Mouse (Mus musculus) v-Abl transformed pro-B cells (cell line): ENCODE measurements around the gene Wdfy3.

Source experiments
- in situ Hi-C, 2 experiments: fragments of 400-800 bp; cut with MboI; formaldehyde crosslinking; loops; one replicate each; pipeline ENCODE4 v1.15.1; 2025; ENCODE audit not compliant: unreplicated experiment in 2 of 2

Wdfy3 gene

DNA sequence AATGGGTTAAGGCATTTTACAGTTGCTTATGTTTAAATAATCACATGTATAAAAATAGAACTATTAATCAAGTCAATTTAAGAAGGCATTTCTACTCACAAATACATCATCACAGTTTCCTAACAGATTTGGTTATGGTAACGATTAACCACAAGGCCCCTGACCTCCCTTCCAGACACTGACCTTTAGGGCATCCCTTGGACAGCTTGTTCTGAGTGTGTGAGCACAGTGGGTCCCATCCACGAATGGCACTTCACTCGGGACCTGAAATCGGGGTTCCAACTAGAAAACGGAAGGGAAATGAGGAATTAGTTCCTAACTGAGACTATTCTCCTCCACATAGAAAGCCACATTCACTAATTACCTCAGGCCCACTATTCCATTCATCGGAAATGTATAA, 60.1 kb downstream of the Wdfy3 start:
- in situ Hi-C loops = no loop called here

DNA sequence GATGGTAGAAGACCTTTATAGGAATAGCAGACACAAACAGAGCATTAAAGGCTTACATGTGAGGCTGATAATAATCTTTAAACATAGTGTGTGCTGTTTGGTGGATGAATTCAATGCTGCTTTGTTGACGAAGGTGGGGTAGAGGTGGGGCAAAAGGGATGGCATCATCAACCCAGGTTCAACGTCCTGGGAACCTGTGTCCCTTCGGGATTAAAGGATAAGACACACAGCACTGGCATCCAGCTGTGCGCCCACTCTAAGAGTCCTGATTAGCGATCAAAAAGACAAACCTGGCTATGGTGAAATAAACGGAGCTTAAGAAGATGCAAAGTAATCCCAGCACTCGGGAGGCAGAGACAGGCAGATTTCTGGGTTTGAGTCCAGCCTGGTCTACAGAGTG, 61.0 kb downstream of the Wdfy3 start:
- in situ Hi-C loops = no loop called here

DNA sequence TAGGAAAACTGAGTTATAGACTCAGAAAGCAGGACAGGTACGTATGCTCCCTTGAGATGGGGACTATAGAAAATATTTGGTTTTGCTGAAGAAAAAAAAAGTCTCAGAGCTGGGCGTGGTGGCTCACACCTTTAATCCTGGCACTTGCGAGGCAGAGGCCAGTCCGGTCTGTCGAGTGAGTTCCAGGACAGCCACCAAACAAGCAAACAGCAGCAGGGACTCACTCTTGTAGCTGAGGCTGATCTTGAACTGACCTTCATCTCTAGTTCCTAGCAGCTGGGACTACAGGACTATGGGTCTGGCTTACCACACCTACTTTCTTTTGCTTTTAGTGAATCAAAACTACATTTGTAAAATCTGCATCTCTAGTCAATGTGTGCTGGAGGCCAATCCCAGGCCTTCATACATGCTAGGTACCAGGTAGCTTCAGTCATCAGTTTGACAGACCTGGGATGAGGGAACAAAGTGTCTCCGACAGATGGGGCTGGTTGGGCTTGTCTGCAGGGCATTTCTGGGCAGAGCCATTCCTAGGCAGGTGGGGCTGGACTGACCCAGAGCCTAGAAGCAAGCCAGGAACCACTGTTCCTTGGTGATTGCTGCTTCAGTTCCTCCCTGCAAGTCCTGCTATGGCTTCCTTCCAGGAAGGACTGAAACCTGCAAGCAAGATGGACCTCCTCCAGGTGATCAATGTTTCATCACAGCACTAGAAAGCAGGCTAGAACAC, 63.3 kb downstream of the Wdfy3 start:
- in situ Hi-C loops = no loop called here

DNA sequence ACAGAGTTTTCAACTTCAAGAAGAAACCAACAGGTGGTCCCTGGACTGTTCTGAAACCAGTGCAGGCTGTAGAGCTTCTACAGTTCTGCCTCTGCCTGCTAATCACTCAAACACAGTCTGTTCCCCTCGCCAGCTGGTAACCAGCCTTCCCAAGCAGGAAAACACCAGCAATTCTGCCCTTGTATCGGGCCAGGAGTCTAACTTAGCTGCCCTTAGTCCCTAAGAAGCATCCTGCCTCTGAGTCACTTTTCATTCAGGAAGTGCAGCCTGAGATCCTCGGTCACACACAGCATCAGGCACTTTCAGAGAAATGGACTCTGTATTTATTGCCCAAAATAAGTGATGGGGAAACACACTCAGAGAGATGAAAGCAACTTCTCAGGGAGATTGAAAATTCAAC, 66.3 kb downstream of the Wdfy3 start:
- in situ Hi-C loops = no loop called here

DNA sequence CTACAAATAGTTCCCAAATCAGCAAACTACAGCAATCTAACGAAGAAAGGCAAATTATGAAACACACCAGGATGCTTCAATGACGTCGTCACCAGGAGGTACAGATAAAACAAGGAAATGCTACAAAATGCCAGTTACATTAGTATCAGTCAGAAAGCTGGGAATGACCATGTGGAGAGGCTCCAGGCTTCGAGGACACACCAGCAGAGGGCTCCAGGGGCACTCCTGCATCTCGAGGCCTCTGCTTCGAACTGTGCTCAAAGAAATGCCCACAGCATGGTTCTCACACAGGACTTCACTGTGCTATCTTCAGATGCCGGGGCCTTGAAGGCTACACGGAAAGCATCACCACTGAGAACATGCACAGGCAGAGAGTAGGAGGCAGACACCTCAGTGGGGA, 68.7 kb downstream of the Wdfy3 start:
- in situ Hi-C loops = no loop called here

DNA sequence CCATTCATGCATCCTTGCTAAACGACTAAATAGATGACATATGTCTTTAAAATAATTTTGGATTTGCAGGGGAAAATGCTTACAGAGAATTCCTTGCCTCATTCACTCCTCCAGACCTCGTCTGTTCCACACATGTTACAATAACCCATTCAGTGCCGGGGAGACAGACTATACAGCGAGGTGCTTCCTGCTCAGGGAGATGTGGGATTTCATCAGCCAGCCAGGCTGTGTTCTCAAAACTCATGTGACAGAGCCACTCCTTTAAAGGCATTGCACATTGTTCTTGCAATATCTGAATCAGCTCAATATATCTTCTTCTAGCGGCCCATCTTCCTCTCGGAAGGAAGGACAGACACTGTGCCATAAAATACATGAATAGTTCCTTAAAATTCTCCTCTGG, 70.8 kb downstream of the Wdfy3 start:
- in situ Hi-C loops = no loop called here

DNA sequence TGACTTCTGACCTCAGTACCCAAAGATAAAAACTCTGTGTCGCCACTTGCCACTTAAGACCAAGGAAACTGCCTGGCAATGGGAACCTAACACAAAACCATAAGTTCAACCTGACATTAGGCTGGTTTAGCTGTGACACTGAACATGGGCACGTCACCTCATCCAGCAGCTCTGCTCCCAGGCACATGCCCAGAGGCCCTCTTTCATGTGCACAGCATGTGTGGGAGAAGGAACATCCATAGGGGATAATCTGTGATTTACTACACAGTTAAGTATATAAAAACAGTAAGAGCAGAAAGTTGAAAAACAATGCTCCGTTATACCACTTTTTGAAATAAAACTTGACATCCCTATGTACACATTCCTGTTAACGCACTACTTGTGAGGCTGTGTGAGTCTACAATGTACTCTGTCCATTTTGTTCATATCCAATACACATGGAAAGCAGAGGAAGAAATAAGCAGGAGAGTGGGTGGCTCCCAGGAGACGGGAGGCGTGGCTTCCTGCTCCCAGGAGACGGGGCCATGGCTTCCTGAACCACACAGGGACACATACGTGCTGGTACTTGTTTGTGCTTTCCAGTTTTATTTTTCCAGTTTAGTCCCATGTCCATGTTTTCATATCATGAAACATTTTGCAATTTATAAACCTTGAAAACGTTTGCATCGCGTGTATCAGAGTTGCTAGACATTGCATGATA, 73.5 kb downstream of the Wdfy3 start:
- in situ Hi-C loops = no loop called here

DNA sequence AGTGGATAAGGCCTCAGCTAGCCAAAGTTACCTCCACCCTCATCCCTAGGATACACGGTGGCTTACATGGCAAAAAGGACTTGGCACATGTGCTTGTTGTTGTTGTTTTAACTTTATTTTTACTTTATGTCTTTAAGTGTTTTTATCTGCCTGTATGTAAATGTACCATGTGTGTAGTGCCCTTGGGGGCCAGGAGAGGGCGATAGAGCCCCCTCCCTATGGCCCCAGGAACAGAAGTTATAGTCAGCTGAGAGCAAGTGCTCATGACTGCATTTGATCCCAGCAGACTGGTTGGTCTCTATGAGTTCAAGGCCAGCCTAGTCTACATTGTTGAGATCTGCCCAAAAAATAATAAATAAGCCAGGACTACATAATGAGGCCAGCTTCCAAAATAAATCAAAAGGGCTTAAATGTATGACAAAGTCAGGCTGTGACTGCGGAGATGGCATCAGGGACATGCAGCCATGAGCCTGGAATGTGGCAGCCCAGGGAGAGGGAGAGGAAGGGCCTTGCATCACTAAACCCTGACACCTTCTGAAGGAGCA, 74.2 kb downstream of the Wdfy3 start:
- in situ Hi-C loops = no loop called here

DNA sequence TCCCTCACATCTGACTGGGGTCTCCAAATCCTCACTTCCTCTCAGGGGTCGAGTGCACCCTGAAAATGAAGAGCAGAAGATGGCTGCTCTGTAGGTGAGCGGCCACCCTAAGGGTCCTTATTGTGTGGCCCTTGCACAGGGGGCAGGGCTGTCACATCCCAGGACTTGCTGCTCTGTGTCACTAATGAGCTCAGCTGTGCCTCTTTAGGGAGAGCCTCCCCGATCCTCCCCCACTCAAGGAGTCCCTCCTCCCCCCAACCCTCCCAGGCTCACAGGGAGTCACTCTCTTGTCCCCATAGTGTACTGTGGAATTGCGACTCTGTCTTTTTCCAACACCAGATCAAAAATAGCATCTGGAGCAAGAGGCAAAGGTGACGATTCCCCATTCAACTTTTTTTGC, 75.7 kb downstream of the Wdfy3 start:
- in situ Hi-C loops = no loop called here

DNA sequence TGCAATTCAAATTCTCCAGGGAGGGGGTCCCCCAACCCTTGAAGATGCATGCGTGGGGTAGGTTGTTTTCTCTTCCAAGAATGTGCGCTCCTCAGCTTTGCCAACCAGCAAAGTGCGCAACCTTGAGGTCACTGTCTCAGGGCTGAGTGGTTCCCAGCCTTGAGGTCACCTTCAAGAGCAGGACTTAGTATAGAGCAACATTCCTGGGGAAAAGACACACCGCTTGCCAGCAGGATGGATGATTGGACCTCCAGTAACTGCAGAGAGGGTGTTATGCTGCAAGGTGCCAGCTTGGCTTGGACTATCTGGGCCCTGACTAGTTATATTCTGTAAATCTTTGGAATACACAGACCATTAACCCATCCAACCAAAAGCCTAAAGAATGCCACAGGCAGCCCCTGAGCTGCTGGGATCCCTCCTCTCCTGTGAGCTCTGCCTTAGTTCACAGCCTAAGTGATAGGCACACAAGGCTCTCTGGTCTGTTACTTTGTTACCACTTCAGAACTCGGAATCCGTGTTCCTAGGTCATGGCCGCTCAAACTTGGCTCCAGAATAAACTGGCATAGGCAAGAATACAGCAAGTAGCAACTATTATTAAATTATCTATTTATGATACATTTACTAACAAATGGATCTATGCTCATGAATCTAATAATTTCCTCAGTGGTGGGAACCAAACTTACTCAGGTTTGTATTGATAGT, 76.6 kb downstream of the Wdfy3 start:
- in situ Hi-C loops = no loop called here

DNA sequence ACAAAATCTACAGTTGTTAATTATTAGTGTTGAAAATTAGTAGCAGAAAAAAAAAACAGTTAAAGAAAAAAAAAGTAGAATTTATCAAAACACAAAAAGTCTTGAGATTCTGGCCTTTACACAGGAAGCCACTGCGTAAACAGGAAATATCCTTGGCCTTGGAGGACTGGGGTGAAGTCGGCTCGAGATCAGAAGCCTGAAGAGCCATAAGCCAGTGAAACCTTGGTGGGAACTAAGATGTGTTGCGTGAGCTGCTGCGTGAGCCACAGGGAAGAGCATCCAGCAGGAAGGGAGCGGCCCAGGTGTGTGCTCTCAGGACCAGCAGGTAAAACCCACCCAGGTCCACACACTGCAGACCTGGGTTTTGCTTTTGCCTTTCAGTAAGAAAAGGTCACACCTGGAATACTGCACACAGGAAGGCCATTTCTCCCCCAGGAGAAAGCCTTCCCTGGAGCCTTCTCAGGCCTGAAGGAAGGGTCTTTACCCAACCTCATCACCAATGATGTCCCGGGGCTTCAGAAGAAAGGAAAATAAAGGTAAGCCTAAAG, 79.3 kb downstream of the Wdfy3 start:
- in situ Hi-C loops = no loop called here

DNA sequence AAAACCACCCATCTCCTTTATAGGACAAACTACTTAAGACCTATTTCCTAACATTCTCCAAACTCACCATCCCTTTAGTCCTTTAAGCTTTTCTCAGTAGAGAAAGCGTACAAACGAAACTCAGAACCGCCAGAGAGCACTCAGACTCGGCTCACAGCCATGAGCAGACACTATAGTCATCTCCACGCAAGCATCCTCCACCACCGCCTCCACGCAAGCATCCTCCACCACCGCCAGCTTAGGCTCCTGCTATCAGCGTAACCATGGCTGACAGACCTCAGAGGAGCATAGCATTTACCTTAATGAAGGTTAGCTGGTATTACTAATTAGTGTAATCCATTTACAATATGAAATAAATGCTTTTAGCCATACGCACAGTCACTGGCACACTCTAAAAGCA, 81.2 kb downstream of the Wdfy3 start:
- in situ Hi-C loops = loop anchor here (5.0 to 10.0 kb wide), 2 partner anchors 76 to 84 kb away; partner anchors contain the start of gene Wdfy3 (in 1 of the 2)

DNA sequence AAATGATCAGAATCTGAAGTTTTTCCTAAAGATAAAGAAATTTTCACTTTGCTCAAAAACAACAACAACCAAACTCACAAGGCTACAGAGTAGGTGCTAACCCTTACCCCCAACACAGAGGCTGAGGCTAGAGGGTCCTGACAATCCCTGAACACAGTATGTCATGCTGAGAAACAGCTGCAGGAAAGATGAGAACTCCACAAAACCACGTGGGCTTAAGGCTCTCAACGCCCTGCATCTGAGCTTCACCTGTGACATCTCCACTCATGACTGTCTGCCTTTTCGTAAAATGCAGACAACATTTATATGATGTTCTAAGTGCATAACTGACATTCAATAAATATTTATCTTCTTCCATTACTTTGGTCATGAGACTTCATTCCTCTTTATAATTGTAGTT, 83.0 kb downstream of the Wdfy3 start:
- in situ Hi-C loops = loop anchor here (5.0 to 10.0 kb wide), 2 partner anchors 78 to 86 kb away; partner anchors contain the start of gene Wdfy3 (in 1 of the 2)

DNA sequence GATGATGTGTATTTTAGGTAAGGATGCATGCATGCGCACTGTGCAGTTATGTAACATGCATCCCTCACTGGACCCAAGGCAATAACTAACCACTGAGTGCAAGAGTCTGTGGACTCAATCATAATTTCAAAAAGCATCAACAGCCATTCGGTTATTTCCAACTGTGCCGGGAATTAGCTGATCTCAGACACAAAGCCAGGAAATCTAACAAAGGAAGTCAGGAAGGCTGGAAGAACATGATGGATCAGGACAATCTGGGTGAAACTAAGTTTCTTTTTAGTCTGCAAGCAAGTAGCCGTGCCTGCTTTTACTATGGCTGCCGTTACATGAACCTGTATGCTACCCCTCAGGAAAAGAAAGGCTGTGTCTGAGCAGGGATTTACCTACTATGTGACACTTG, 87.5 kb downstream of the Wdfy3 start:
- in situ Hi-C loops = loop anchor here in 1 of 2 experiments (10.0 kb wide), 1 partner anchor 83 kb away; the partner anchor contains the start of gene Wdfy3

DNA sequence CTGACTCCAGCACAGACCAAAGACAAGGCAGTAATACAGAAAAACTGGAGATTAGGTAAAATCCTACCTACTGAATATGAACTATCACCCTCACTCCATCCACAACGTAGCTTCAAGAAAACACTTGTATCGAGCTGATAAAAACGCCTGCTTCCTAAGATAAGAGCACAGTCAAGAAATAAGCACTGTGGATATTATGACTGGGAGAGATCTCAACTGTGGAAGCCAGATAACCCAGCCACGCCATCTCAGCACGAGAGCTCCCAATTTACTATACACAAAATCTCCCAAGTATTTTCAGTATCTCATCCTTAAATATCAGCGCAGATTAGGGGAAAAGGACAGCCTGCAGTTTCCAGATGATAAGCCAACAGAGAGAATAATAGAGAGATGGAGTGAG, 90.1 kb downstream of the Wdfy3 start:
- in situ Hi-C loops = no loop called here

DNA sequence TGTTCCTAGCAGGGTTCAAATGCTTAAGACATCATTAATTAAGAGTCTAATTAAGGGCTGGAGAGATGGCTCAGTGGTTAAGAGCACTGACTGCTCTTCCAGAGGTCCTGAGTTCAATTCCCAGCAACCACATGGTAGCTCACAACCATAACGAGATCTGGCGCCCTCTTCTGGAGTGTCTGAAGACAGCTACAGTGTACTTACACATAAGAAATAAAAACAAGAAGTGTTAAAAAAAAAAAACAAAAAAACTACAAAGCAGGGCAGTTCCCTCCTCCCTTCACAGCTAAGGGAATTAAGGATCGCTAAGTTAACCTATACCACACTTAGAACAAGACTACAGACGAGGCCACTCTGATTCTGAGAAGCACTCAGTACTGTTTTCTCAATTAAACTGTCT, 97.1 kb downstream of the Wdfy3 start:
- in situ Hi-C loops = loop anchor here in 1 of 2 experiments (5.0 kb wide), 1 partner anchor 35 kb away; no protein-coding TSS in a partner anchor

DNA sequence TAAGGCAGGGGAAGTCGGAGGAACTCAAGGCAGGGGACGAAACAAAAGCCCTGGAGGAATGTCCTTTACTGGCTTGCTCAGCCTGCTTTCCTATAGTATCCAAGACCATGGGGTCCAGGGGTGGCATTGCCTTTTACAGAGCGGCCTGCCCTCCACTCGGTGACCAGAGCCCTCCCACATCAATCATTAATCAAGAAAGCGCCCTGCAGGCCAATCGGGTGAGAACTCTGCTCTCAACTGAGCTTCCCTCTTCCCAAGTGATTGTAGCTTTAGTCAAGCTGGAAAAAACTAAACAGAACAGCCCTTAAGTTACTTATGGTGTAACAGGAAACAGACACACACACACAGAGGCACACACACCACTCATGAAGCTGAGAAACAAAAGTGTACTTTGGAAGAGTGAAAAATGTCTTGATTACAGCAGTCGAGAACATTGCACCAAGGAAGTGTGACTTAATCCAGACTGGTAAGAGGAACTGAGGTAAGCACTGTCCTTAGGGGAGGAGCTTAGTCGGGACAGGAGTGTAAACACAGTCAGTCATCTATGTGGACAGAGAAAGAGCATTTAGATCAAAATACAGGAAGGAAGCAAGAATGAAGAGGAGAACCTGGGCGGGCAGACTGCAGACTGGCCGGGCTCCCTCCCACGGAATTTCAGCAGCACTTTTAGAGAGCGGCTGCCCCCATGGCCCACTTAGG, 101.4 kb downstream of the Wdfy3 start:
- in situ Hi-C loops = loop anchor here (5.0 kb wide), 2 partner anchors 36 to 76 kb away; no protein-coding TSS in a partner anchor

DNA sequence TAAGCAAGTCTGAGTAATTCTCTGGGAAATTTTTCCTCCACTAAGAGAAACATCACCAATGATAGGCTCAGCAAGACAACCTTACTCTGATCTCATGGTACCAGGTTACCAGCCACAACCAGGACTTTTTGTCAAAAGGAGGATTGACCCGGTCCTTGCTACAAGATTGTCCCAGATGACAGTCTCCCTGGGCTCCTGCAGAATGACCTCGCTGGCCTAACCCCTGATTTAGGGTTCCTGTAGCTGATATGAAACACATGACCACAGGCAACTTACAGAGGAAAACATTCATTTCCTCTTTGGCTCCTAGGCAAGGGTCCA, 101.9 kb downstream of the Wdfy3 start:
- in situ Hi-C loops = loop anchor here (5.0 kb wide), 2 partner anchors 35 to 75 kb away; no protein-coding TSS in a partner anchor

DNA sequence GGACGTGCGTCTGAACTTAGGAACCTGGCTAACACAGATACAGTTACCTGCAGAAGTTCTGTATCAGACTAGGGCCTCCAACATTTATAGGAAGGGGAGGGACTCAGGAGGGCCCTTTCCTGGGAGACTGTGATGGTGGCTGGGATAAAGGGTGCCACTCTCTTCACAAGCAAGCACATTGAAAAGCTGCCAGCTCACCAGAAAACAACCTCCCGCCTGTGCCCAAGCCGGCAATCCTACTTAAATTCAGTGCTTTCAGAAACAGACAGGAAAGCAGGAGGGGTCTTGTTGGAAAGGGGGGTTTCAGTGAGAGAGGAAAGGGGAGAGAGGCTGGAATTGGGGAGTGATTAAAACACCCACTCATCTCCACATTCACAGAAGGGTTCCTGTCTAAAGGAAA, 106.9 kb downstream of the Wdfy3 start:
- in situ Hi-C loops = no loop called here

DNA sequence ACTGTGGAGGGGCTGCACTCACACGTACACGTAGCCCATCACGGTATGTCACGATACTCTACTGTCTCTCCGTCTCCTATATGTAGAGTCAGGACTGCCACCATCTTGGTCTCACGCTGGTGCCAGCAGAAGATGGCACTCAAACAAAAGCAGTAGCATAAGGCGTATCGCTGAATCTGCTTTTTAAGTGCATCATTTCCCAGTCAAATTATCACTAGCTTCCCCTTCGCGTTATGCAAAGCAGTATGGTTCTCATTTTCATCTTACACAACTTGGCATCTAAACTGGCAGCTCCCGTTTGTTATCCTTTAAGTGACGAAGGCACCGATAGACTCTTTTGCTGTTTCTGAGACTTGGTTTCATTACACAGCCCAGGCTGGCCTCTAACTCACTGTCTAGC, 110.4 kb downstream of the Wdfy3 start:
- in situ Hi-C loops = loop anchor here in 1 of 2 experiments (10.0 kb wide), 1 partner anchor 525 kb away; the partner anchor contains the start of gene Arhgap24
